Mouse (Mus musculus): Measurements from ENCODE around the gene Pabpn1l. TPM values are rescaled to one million over a fixed set of nuclear protein-coding genes. Genes with fewer than 3 reads are reported as not detected.

Gene Pabpn1l
- not detected in 2 replicates for polyA plus RNA-seq (2015; fragmentation: Nextera tagmentation; extraction: Ambion mirVana)

- H3K4me2 ChIP-seq (replicated peaks) = no peak within 1 kb of the TSS
- H3K4me1 ChIP-seq (replicated peaks) = peaks cover 17% of the 10 kb centered on the region; the same call in 1 of the 2 replicates
- no peaks in the 10 kb centered on the region for H3K9me3 ChIP-seq
- no peak for ATAC-seq
- no peak within 1 kb of the TSS for H3K4me3 ChIP-seq (replicated peaks)
- no peaks in the 10 kb centered on the region for H3K27me3 ChIP-seq (replicated peaks)
- no peak within 1 kb of the TSS for H3K27ac ChIP-seq
- H3K36me3 ChIP-seq = no peaks in the 10 kb centered on the region
- H3K9ac ChIP-seq = no peak within 1 kb of the TSS
- 58% methylated on average over 6 of the region's 6 CpGs for WGBS
Observed at GRCm38 (mm10) chr8:122622727-122623126, at the start of gene Pabpn1l. Gene Pabpn1l (minus strand): TSS chr8:122622739.

DNA sequence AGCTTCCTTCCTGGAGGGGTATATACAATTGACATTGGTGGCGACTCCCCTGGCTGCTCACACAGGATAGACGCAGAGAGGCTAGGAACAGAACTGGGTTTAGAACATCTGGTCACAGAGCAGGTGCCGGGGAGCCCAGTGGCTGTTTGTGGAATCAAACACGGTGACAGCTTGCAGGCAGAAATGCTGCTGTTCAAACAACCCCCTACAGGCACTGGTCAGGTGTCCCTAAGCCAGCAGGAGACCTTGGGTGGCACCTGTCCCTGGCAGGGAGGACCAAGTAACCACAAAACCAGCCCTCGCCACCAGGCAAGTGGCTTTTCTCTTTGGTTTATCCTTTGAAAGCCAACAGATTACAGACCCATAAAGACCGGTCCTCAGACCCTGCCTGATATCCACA, 49.4 kb upstream of the Pabpn1l start:
- WGBS = 65% methylated on average over 6 of the region's 6 CpGs
- no peak for ATAC-seq
- no peak overlapping the region for H3K4me2 ChIP-seq (replicated peaks)
- no peak overlapping the region for H3K27ac ChIP-seq
- H3K27me3 ChIP-seq (replicated peaks) = peaks cover 31% of the 10 kb centered on the region
- no peaks in the 10 kb centered on the region for H3K9me3 ChIP-seq
- no peaks in the 10 kb centered on the region for H3K36me3 ChIP-seq
- H3K9ac ChIP-seq = no peak overlapping the region
- peaks cover 16% of the 10 kb centered on the region for H3K4me1 ChIP-seq (replicated peaks)
- H3K4me3 ChIP-seq (replicated peaks) = no peak overlapping the region

DNA sequence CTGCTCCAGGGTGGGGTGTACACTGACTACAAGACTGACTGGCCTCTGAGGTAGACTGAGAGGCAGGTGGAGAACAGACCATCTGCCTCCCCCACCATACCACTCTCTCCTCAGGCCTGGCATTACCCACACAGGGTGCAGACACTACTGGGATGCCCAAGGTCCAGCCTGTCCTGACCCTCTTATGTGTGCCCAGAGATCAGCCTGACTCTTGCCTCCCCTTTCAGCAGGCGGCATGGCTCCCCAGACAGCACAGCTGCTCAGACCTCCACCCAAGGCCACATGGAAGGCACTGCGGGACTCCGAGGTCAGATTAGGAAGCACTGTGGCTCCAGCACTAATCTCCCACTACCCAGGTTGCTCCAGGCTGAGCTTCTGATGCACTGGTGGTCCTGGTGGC, 48.2 kb upstream of the Pabpn1l start:
- Histone ChIP-seq H3K4me2 (replicated peaks) (no peak overlapping the region), H3K4me1 (replicated peaks) (peaks cover 26% of the 10 kb centered on the region), H3K9ac (no peak overlapping the region), H3K27ac (no peak overlapping the region), H3K9me3 (no peaks in the 10 kb centered on the region), H3K27me3 (replicated peaks) (peaks cover 21% of the 10 kb centered on the region), H3K36me3 (no peaks in the 10 kb centered on the region), H3K4me3 (replicated peaks) (no peak overlapping the region)
- no peak for ATAC-seq
- WGBS = 83% methylated on average over 3 of the region's 3 CpGs

- 30% methylated on average over 11 of the region's 11 CpGs for WGBS
- no peak overlapping the region for H3K9ac ChIP-seq
- H3K36me3 ChIP-seq = no peaks in the 10 kb centered on the region
- peaks cover 21% of the 10 kb centered on the region for H3K27me3 ChIP-seq (replicated peaks)
- H3K4me1 ChIP-seq (replicated peaks) = peaks cover 32% of the 10 kb centered on the region
- ATAC-seq = no peak
- no peaks in the 10 kb centered on the region for H3K9me3 ChIP-seq
- H3K4me2 ChIP-seq (replicated peaks) = no peak overlapping the region
- H3K4me3 ChIP-seq (replicated peaks) = no peak overlapping the region
- H3K27ac ChIP-seq = no peak overlapping the region
Observed at GRCm38 (mm10) chr8:122670001-122670400, 47.5 kb upstream of the Pabpn1l start.

DNA sequence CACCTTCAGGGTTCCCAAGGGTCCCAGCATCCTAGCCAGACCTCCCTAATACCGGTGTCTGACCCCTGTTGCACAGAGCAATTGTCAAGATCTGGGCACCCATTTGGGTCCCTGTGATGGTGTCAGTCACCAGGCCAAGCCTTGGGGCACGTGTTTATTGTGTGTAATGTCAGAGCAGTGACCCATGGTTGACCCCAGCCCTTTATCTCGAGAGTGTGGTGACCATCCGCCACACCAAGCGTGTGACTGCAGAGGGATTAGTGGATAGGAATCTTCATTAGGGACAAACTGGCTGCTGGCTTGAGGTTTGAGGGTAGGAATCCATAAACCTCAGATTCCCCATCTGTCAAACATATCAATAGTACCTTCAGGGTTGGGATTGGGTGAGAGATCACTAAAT, 46.8 kb upstream of the Pabpn1l start:
- Histone ChIP-seq H3K4me3 (replicated peaks) (no peak overlapping the region), H3K4me1 (replicated peaks) (peaks cover 39% of the 10 kb centered on the region), H3K27ac (no peak overlapping the region), H3K27me3 (replicated peaks) (peaks cover 17% of the 10 kb centered on the region; the same call in 1 of the 2 replicates), H3K36me3 (no peaks in the 10 kb centered on the region), H3K9me3 (no peaks in the 10 kb centered on the region), H3K4me2 (replicated peaks) (no peak overlapping the region), H3K9ac (no peak overlapping the region)
- no peak for ATAC-seq
- WGBS = 47% methylated on average over 5 of the region's 5 CpGs

- ATAC-seq = no peak
- peaks cover 14% of the 10 kb centered on the region; the same call in 1 of the 2 replicates for H3K27me3 ChIP-seq (replicated peaks)
- no peak overlapping the region for H3K4me3 ChIP-seq (replicated peaks)
- no peaks in the 10 kb centered on the region for H3K36me3 ChIP-seq
- no peak overlapping the region for H3K4me2 ChIP-seq (replicated peaks)
- no peak overlapping the region for H3K27ac ChIP-seq
- H3K4me1 ChIP-seq (replicated peaks) = peaks cover 40% of the 10 kb centered on the region
- no peaks in the 10 kb centered on the region for H3K9me3 ChIP-seq
- WGBS = 74% methylated on average over 11 of the region's 11 CpGs
- no peak overlapping the region for H3K9ac ChIP-seq
Observed at GRCm38 (mm10) chr8:122667854-122668253, 45.3 kb upstream of the Pabpn1l start.

DNA sequence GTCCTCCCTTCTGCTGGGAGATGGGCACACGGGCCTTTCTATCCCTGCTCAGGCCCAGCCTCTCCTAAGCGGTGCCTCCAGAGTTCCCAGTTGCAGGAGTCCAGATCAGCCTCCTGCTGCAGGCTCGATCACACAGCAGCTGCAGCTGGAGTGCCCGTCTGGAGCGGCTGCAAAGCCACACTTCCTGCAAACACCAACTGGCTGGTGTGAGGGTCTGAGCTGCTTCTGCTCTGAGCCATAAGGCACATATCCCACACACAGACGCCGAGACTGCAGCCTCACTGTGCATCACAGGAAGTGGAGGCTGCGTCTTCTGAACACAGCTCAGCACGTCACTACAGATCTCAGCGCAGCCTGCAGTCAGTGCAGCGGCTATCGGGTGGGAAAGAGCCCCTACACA, 44.3 kb upstream of the Pabpn1l start:
- Histone ChIP-seq H3K36me3 (no peaks in the 10 kb centered on the region), H3K4me1 (replicated peaks) (peaks cover 40% of the 10 kb centered on the region), H3K9ac (no peak overlapping the region), H3K27me3 (replicated peaks) (peaks cover 4% of the 10 kb centered on the region; the same call in 1 of the 2 replicates), H3K27ac (no peak overlapping the region), H3K4me3 (replicated peaks) (no peak overlapping the region), H3K9me3 (no peaks in the 10 kb centered on the region), H3K4me2 (replicated peaks) (no peak overlapping the region)
- ATAC-seq = no peak
- 42% methylated on average over 12 of the region's 12 CpGs for WGBS

DNA sequence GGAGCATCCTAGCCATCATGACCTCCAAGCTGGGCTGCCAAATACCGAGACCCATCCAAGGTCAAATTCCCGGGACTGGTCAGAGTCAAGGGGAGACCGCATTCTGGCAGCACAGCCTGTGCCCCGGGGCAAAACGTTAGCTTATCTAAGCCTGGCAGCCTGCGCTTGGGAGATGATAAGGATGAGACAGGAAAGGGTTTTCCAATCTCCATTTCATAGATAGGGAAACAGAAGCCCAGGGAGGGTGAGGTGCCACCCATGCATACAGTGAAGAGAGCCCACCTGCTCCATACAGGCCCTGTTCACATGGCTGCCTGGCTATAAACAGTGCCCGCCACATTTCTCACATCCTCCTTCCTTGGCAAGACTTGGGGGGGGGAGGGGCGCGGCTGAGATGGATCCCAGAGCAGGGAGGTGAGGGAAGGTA, 43.8 kb upstream of the Pabpn1l start:
- H3K9me3 ChIP-seq = no peaks in the 10 kb centered on the region
- peaks cover 42% of the 10 kb centered on the region for H3K4me1 ChIP-seq (replicated peaks)
- no peaks in the 10 kb centered on the region for H3K36me3 ChIP-seq
- H3K27ac ChIP-seq = no peak overlapping the region
- H3K9ac ChIP-seq = no peak overlapping the region
- H3K4me3 ChIP-seq (replicated peaks) = no peak overlapping the region
- WGBS = 39% methylated on average over 9 of the region's 9 CpGs
- ATAC-seq = peak; percentile 22; the same call in 1 of the 2 replicates
- no peak overlapping the region; the same call in 1 of the 2 replicates for H3K4me2 ChIP-seq (replicated peaks)
- peaks cover 4% of the 10 kb centered on the region; the same call in 1 of the 2 replicates for H3K27me3 ChIP-seq (replicated peaks)

DNA sequence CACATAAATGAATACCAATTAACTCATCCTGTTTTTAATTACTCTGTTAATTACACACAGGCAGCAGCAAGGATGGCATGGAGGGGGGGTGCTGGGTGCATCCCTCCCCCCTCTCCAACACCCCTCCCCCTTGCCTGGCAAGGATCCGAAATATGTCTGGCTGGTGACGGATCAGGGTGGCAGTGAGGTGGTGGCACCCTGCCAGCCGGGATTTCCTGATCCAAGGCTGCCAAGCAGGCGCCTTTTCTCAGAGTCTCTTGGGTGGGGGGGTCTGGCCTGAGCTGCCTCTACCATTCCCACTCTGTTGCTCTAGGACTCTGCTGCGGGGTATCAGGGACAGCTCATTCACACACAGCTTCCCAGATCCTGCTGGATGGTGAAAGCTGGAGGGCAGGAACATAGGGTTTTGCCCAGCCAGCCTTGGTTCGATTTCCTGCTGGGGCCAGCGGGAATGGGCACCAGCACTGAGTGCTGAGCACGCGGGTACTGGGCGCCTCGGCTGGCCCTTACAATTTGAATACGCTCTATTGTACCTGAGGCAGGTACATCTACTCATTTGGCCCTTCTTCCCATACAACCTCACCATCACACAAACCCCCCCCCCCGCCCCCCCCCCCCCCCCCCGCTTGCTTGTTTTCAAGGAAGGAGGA, 43.3 kb upstream of the Pabpn1l start:
- 0 out of 2 replicates have a peak, but pooled peaks have one; percentile 39 for ATAC-seq
- H3K4me2 ChIP-seq (replicated peaks) = peak overlapping the region; percentile 22; the same call in 1 of the 2 replicates
- H3K4me3 ChIP-seq (replicated peaks) = no peak overlapping the region
- peaks cover 4% of the 10 kb centered on the region; the same call in 1 of the 2 replicates for H3K27me3 ChIP-seq (replicated peaks)
- no peaks in the 10 kb centered on the region for H3K36me3 ChIP-seq
- WGBS = 66% methylated on average over 12 of the region's 14 CpGs
- peaks cover 47% of the 10 kb centered on the region for H3K4me1 ChIP-seq (replicated peaks)
- H3K9me3 ChIP-seq = no peaks in the 10 kb centered on the region
- no peak overlapping the region for H3K9ac ChIP-seq
- peak overlapping the region; percentile 75 for H3K27ac ChIP-seq

- ATAC-seq = no peak
- WGBS = 45% methylated on average over 8 of the region's 8 CpGs
- no peaks in the 10 kb centered on the region for H3K9me3 ChIP-seq
- H3K36me3 ChIP-seq = no peaks in the 10 kb centered on the region
- 0 out of 2 replicates have a peak, but pooled peaks cover 4% of the 10 kb centered on the region for H3K27me3 ChIP-seq (replicated peaks)
- H3K9ac ChIP-seq = no peak overlapping the region
- H3K27ac ChIP-seq = peak overlapping the region; percentile 75
- H3K4me2 ChIP-seq (replicated peaks) = no peak overlapping the region
- H3K4me3 ChIP-seq (replicated peaks) = no peak overlapping the region
- H3K4me1 ChIP-seq (replicated peaks) = peaks cover 50% of the 10 kb centered on the region
Observed at GRCm38 (mm10) chr8:122665221-122665620, 42.7 kb upstream of the Pabpn1l start.

DNA sequence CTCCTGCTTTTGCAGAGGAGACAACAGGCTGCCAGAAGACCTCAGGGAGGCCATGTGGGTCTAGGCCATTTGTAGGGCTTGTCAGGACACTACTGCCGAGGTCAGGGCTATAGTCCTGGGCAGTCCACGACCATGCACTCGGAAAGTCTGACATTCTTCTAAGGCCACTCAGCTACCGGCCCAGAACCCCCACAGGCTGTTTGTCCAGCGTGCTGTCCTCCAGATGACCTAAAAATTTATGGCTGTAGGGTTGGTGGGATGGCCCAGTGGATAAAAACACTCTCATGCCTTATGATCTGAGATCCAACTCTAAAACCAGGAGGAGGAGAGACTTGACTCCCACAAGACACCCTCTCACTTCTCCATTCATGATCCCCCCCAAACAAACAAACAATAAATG, 41.1 kb upstream of the Pabpn1l start:
- no peak overlapping the region for H3K9ac ChIP-seq
- H3K4me3 ChIP-seq (replicated peaks) = no peak overlapping the region
- no peak overlapping the region for H3K4me2 ChIP-seq (replicated peaks)
- 53% methylated on average over 5 of the region's 5 CpGs for WGBS
- H3K9me3 ChIP-seq = no peaks in the 10 kb centered on the region
- H3K36me3 ChIP-seq = no peaks in the 10 kb centered on the region
- H3K27ac ChIP-seq = no peak overlapping the region
- ATAC-seq = no peak
- no peaks in the 10 kb centered on the region for H3K27me3 ChIP-seq (replicated peaks)
- H3K4me1 ChIP-seq (replicated peaks) = peaks cover 50% of the 10 kb centered on the region

GRCm38 (mm10) chr8:122663106-122663505, 40.6 kb upstream of the Pabpn1l start:
- Histone ChIP-seq H3K9me3 (no peaks in the 10 kb centered on the region), H3K36me3 (no peaks in the 10 kb centered on the region), H3K4me2 (replicated peaks) (no peak overlapping the region), H3K9ac (no peak overlapping the region), H3K27me3 (replicated peaks) (no peaks in the 10 kb centered on the region), H3K27ac (no peak overlapping the region), H3K4me1 (replicated peaks) (peaks cover 55% of the 10 kb centered on the region), H3K4me3 (replicated peaks) (no peak overlapping the region)
- no peak for ATAC-seq
- 68% methylated on average over 3 of the region's 3 CpGs for WGBS

DNA sequence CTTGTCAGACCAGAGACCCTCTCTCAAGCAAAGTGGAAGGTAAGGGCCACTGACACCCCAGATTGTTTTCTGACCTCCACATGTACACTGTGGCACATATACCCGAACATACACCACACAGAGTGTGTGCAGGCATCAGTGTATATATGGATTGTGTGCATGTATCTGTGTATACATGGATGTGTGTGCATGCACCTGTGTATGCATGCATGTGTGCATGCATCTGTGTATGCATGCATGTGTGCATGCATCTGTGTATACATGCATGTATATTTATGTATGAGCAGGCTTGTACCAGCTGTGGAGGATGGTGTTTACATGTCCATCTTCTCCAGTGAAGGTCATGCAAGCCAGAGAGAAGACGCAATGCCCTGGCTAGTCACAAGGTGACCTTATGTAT, 39.4 kb upstream of the Pabpn1l start:
- no peak overlapping the region for H3K4me2 ChIP-seq (replicated peaks)
- no peak for ATAC-seq
- no peaks in the 10 kb centered on the region for H3K9me3 ChIP-seq
- WGBS = 72% methylated on average over 2 of the region's 2 CpGs
- no peak overlapping the region for H3K4me3 ChIP-seq (replicated peaks)
- H3K4me1 ChIP-seq (replicated peaks) = peaks cover 47% of the 10 kb centered on the region
- no peaks in the 10 kb centered on the region for H3K36me3 ChIP-seq
- H3K9ac ChIP-seq = no peak overlapping the region
- no peak overlapping the region for H3K27ac ChIP-seq
- no peaks in the 10 kb centered on the region for H3K27me3 ChIP-seq (replicated peaks)
